Mouse (Mus musculus) hindbrain, embryonic 14.5 days (tissue): ENCODE measurements around the gene Cmah. TPM values are rescaled to one million over a fixed set of nuclear protein-coding genes. Genes with fewer than 3 reads are reported as not detected.

Source experiments
- ATAC-seq: fragments of 200-750 bp; cut with Nextera tagmentation; 2 replicates; pipeline ENCODE4 v1.8.0; 2017; ENCODE audit warnings: moderate number of reproducible peaks, mild to moderate bottlenecking, moderate TSS enrichment, moderate library complexity; ENCODE audit not compliant: low FRiP score
- DNase-seq: peaks from one replicate; pipeline ENCODE4 v3.0.0-alpha.2; 2015; ENCODE audit warnings: low spot score
- H3K27ac ChIP-seq: fragments of 300-500 bp; sonication (generic); 2 replicates; pipeline ENCODE4 v1.5.1; 2014; ENCODE audit warnings: mild to moderate bottlenecking, moderate library complexity
- H3K27me3 ChIP-seq: fragments of 300-500 bp; sonication (generic); 2 replicates; pipeline ENCODE4 v1.6.1; 2014; ENCODE audit warnings: mild to moderate bottlenecking, low read length, mixed read lengths; ENCODE audit not compliant: control insufficient read depth, insufficient read depth
- H3K36me3 ChIP-seq: fragments of 300-500 bp; sonication (generic); replicated peaks from 2 replicates; pipeline ENCODE4 v1.6.1; 2014; ENCODE audit not compliant: control insufficient read depth, insufficient read depth
- H3K4me1 ChIP-seq: fragments of 300-500 bp; sonication (generic); replicated peaks from 2 replicates; pipeline ENCODE4 v1.6.1; 2014; ENCODE audit warnings: antibody characterized with exemption, low read length, mixed read lengths; ENCODE audit not compliant: control insufficient read depth, insufficient read depth
- H3K4me2 ChIP-seq: fragments of 300-500 bp; sonication (generic); replicated peaks from 2 replicates; pipeline ENCODE4 v1.6.1; 2014; ENCODE audit warnings: mild to moderate bottlenecking, moderate library complexity
- H3K4me3 ChIP-seq: fragments of 300-500 bp; sonication (generic); replicated peaks from 2 replicates; pipeline ENCODE4 v1.5.1; 2014; ENCODE audit warnings: mild to moderate bottlenecking, low read length
- H3K9ac ChIP-seq: fragments of 300-500 bp; sonication (generic); 2 replicates; pipeline ENCODE4 v1.6.1; 2014
- H3K9me3 ChIP-seq: fragments of 300-500 bp; sonication (generic); 2 replicates; pipeline ENCODE4 v1.6.1; 2016; ENCODE audit warnings: low read length; ENCODE audit not compliant: control insufficient read depth
- WGBS: fragments of 180-500 bp; shearing (Covaris S2); extraction: QIAGEN DNeasy Blood & Tissue Kit; methylation state at CpG from one replicate; pipeline ENCODE4 v1.1.7; 2014; 5-methylcytosine and 5-hydroxymethylcytosine counted together
- polyA plus RNA-seq: library from polyadenylated mRNA; unstranded; fragments of >200 nt; fragmentation: Nextera tagmentation; extraction: Ambion mirVana; gene quantifications from 2 replicates; pipeline ENCODE4 v1.2.1, GENCODE M21; 2014

Cmah gene
- polyA plus RNA-seq, 1 experiment from 2014 or later: 0.32 TPM

DNA sequence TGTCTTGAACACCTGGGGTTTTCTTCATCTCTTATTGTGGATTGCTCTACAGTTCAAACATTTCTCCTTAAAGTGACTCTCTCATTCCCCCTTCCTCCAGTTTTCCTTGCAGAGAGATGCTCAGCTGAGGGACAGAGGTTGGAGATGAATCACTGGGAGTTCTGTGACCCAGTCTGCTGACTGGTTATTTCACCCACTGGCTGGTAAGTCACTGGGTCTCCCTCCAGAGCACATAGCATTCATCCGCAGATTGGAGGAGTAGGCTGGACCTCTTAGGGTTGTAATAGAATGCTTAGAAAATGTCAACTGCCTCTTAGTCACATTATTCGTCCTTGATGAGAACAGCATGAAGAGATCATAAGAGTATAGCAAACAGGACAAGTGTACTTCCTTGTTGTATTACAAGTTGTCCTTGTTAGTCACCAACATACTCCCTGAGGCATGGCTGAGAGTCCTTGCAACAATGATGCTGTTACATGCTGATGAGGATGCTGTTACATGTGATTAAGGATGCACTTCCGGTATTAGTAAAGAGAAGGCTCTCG lies 161.4 kb downstream of the Cmah start:
- DNase-seq (no peak), ATAC-seq (no peak)
- WGBS: 96% methylated on average over 4 of the region's 4 CpGs
- H3K9me3 ChIP-seq: no peaks in the 10 kb centered on the region
- H3K4me1 ChIP-seq: no peaks in the 10 kb centered on the region
- no peaks in the 10 kb centered on the region for H3K27me3 ChIP-seq
- no peak overlapping the region for H3K9ac ChIP-seq
- no peak overlapping the region for H3K4me3 ChIP-seq
- no peak overlapping the region for H3K4me2 ChIP-seq
- H3K36me3 ChIP-seq: no peaks in the 10 kb centered on the region
- no peak overlapping the region for H3K27ac ChIP-seq

DNA sequence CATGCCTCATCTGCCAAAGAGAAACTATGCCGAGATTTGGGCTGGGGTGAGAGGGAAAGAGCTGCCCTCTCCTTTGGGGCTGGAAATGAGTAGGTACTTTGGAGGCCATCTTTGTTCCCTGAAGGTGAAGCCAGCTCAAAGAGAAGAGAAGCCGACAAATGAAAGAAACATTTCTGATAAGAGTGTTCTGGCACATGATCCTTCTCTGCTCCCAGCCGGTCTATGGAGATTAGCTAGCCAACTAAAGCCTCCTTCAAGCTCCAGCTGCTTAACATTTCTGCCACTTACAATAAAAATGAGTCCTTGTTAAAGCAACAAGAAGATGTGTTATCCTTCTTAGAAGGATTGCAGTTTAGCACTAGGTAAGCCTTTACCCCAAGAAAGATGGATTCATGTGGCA lies 162.3 kb downstream of the Cmah start:
- whole genome bisulfite sequencing: 80% methylated on average over 3 of the region's 3 CpGs
- Histone ChIP-seq H3K9me3 (no peaks in the 10 kb centered on the region), H3K4me3 (no peak overlapping the region), H3K4me2 (no peak overlapping the region), H3K27ac (no peak overlapping the region), H3K9ac (no peak overlapping the region), H3K36me3 (no peaks in the 10 kb centered on the region), H3K27me3 (no peaks in the 10 kb centered on the region), H3K4me1 (no peaks in the 10 kb centered on the region)
- no peak for ATAC-seq
- DNase-seq: no peak

DNA sequence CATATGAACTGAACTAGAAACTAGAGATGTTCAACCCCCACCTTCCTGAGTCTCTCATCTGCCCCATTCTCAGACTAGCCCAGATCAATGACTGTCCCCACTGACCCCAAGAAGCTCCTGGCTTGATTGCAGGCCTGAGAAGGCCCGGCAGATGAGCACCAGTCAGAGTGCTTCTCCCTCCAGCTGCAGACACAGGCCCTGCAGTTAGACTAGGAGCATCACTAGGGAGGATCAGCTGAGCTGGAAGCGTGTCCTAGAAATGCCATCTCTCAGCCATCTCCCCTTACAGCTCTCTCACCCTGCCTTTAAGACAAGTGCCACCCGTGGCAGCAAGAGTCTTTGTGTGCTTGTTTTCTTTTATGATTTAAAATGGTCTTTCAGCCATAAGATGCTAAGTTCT lies 162.8 kb downstream of the Cmah start:
- Histone ChIP-seq H3K4me3 (no peak overlapping the region), H3K9ac (no peak overlapping the region), H3K9me3 (no peaks in the 10 kb centered on the region), H3K36me3 (no peaks in the 10 kb centered on the region), H3K4me2 (no peak overlapping the region), H3K4me1 (no peaks in the 10 kb centered on the region), H3K27me3 (no peaks in the 10 kb centered on the region), H3K27ac (no peak overlapping the region)
- no peak for DNase-seq
- ATAC-seq: no peak
- WGBS: 69% methylated on average over 3 of the region's 3 CpGs

DNA sequence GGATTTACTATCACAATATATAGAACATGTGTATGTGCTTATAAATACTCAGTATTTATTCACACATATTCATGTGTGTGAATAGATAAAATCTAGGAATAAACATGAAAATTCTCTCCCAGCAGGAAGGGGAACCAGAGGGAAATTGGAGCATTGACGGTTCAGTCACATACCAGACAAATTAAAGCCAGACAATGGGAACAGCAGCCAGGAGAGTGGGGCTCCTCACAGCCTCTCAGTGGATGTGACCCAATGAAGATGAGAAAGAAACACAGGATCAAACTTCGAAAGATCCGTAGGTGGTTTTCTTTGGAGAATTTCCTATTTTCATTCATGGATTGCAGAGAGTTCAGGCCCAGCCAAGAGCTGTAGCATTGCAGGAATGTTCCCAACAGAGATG lies 163.9 kb downstream of the Cmah start:
- ATAC-seq (no peak), DNase-seq (no peak)
- H3K4me2 ChIP-seq: no peak overlapping the region
- H3K27ac ChIP-seq: no peak overlapping the region
- H3K36me3 ChIP-seq: no peaks in the 10 kb centered on the region
- no peaks in the 10 kb centered on the region for H3K27me3 ChIP-seq
- no peaks in the 10 kb centered on the region for H3K9me3 ChIP-seq
- H3K9ac ChIP-seq: no peak overlapping the region
- WGBS: 61% methylated on average over 3 of the region's 3 CpGs
- no peaks in the 10 kb centered on the region for H3K4me1 ChIP-seq
- no peak overlapping the region for H3K4me3 ChIP-seq

DNA sequence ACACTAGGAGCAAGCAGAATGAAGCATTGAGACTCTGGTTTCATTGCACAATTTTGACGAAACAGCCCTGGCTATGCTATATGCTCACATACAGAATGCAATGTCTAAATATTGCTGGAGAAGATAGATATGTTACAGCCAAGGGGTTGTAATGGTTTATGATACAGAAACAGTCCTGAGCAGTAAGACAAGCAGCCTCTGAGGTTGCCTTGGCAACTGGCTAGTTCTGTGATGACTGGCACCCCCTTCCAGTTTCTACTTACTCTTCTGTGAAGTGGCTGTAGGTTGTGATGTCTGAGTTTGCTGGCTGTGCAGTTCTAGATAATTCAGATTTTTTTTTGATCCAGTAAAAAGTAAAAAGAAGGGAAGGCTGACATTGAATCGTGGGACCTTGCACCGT lies 166.6 kb downstream of the Cmah start:
- ATAC-seq (no peak), DNase-seq (no peak)
- Histone ChIP-seq H3K27me3 (no peaks in the 10 kb centered on the region), H3K9me3 (no peaks in the 10 kb centered on the region), H3K4me3 (no peak overlapping the region), H3K36me3 (no peaks in the 10 kb centered on the region), H3K4me2 (no peak overlapping the region), H3K9ac (no peak overlapping the region), H3K4me1 (no peaks in the 10 kb centered on the region), H3K27ac (no peak overlapping the region)
- WGBS: 90% methylated on average over 3 of the region's 3 CpGs

DNA sequence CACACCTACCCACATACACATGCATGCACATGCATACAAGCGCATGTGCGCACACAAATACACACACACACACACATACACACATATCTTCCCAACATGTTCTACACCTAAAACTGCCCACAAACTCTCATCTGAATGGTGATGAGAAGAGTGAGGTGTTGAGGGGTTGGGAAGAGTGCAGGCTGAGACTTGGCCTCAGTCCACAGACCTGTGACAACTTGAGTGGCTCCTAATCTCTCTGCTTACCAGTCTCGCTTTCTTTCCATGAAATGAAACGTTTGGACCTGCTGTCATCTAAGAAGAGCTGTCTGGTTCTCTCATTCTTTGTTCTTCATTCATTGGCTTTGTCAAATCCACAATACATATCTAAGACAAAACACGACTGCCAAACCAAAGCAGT lies 169.1 kb downstream of the Cmah start:
- no peak overlapping the region for H3K4me3 ChIP-seq
- H3K4me1 ChIP-seq: no peaks in the 10 kb centered on the region; the same call in 1 of the 2 replicates
- no peaks in the 10 kb centered on the region for H3K9me3 ChIP-seq
- H3K4me2 ChIP-seq: no peak overlapping the region
- H3K27ac ChIP-seq: no peak overlapping the region
- H3K9ac ChIP-seq: no peak overlapping the region
- 83% methylated on average over 5 of the region's 5 CpGs for WGBS
- ATAC-seq (no peak), DNase-seq (no peak)
- no peaks in the 10 kb centered on the region for H3K36me3 ChIP-seq
- no peaks in the 10 kb centered on the region for H3K27me3 ChIP-seq

DNA sequence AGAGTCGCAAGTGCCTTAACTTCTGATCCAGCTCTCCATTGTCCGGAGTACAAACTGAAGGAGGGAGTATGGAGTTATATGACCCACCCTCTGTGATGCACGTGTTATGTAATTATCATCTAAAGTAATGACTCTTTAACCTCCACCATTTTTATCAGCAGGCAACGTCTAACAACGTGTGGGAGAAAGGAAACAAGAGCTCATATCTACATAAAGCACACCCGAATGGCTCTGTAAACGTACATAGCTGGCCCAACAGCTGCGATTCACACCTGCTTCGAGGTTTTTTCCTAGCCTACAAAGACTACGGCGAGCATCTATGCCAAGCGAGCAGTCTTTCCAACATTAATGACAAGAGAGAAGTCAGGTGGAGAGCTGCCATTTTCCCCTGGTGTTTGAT lies 169.8 kb downstream of the Cmah start:
- no peak overlapping the region for H3K9ac ChIP-seq
- H3K27me3 ChIP-seq: no peaks in the 10 kb centered on the region
- no peaks in the 10 kb centered on the region for H3K36me3 ChIP-seq
- no peak overlapping the region for H3K4me3 ChIP-seq
- 87% methylated on average over 12 of the region's 12 CpGs for WGBS
- H3K4me2 ChIP-seq: no peak overlapping the region
- no peak for DNase-seq
- no peak for ATAC-seq
- no peaks in the 10 kb centered on the region; the same call in 1 of the 2 replicates for H3K4me1 ChIP-seq
- no peak overlapping the region for H3K27ac ChIP-seq
- H3K9me3 ChIP-seq: no peaks in the 10 kb centered on the region

DNA sequence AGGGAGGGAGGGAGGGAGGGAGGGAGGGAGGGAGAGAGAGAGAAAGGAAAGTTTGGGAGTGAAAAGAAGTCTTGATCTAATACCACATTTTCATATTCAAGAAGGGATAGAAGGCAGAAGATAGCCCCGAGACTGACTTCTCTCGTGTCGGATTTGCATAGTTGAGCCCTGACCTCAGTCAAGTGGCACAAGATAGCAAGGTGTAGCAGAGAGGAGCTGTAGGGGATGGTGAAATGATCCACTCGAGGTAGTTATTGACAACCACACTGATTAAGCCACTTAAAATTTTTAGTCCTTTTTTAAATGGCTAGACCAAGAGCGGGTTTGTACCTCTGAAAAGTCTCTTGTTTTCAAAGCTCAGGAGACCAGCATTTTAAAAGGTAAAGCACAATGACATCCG lies 171.1 kb downstream of the Cmah start:
- WGBS: 89% methylated on average over 6 of the region's 6 CpGs
- DNase-seq: no peak

DNA sequence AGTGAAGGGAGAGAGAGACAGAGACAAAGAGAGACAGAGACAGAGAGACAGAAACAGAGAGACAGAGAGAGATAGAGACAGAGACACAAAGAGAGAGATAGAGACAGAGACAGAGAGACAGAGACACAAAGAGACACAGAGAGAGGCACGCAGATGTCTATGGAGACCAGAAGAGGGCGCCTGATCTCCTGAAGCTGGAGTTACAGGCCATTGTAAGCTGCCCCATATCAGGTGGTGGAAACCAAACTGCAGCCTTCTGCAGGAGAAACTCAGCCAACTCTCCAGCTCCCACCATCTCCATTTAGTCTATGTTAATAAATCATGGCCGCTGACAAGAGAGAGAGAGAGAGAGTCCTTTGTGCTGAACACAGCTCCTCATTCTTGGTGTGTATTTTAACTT lies 172.3 kb downstream of the Cmah start:
- no peak overlapping the region for H3K4me2 ChIP-seq
- H3K27me3 ChIP-seq: no peaks in the 10 kb centered on the region
- H3K9me3 ChIP-seq: no peaks in the 10 kb centered on the region
- WGBS: 32% methylated on average over 3 of the region's 3 CpGs
- no peak overlapping the region for H3K27ac ChIP-seq
- H3K4me1 ChIP-seq: no peaks in the 10 kb centered on the region; the same call in 1 of the 2 replicates
- H3K9ac ChIP-seq: no peak overlapping the region
- peak; percentile 43; the same call in 1 of the 2 replicates for ATAC-seq
- H3K36me3 ChIP-seq: no peaks in the 10 kb centered on the region
- peak; percentile 38 for DNase-seq
- no peak overlapping the region for H3K4me3 ChIP-seq

More for the DNA sequence above, 171.1 kb downstream of the Cmah start:
- Histone ChIP-seq H3K4me2 (no peak overlapping the region), H3K27ac (no peak overlapping the region), H3K4me3 (no peak overlapping the region), H3K4me1 (no peaks in the 10 kb centered on the region; the same call in 1 of the 2 replicates), H3K36me3 (no peaks in the 10 kb centered on the region), H3K27me3 (no peaks in the 10 kb centered on the region), H3K9me3 (no peaks in the 10 kb centered on the region), H3K9ac (no peak overlapping the region)
- ATAC-seq: no peak
